Mouse (Mus musculus): ENCODE measurements at regions not wholly inside any gene's neighbourhood (a gene's known extent, or its start where the extent isn't known, plus 50 kb on each side); places are given as distances from the start of the nearest gene placed in this dataset.

DNA sequence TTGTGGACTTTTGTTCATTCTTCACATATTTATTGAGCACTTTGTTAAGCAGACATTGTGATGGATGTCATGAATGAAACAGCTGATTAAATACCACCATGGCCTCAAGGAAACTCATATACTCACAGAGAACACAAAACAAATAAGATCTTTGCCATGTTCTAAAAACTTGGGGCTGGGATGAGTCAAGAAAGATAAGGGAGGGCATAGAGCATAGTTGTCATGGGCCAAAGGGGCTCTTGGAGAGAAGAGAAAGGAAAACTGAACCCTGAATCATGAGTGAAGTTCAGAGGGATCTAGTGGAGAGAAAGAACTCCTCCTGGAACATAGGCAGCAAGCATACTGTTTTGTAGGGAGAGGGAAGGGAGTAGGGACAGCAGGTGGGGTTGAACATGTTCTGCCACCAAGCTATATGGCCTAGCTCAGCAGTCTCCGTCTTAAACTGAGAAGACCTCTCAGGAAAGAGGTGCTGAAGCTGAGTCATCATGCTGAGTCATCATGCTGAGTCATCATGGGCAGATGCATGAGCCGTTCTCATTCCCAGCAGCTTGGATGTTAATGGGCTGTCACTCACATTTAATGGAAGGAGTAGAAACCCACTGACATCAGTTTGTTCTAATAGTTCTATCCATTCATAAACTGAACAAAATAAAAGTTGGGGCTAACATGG is 69.6 kb downstream of the Cetn3 start:
- Histone ChIP-seq H3K4me2 (ENCODE audit: low read depth, low read length) (peak overlapping the region; percentile 26), H3K27me3 (ENCODE audit: control insufficient read depth, insufficient read depth, low read depth, low read length) (no peaks in the 10 kb centered on the region), H3K9me3 (replicated peaks; ENCODE audit: control insufficient read depth, low read length) (no peaks in the 10 kb centered on the region), H3K4me1 (ENCODE audit: control insufficient read depth, low read depth, low read length) (peaks cover 4% of the 10 kb centered on the region; the same call in 1 of the 2 replicates), H3K36me3 (ENCODE audit: control insufficient read depth, insufficient read depth) (no peaks in the 10 kb centered on the region), H3K27ac (ENCODE audit: low read length) (peak overlapping the region; percentile 85), H3K9ac (ENCODE audit: low read depth, low read length) (no peak overlapping the region), H3K4me3 (ENCODE audit: low read depth, low read length) (no peak overlapping the region)
- peak; percentile 99 for ATAC-seq (ENCODE audit: low read depth)
- 15% methylated on average over 2 of the region's 2 CpGs for WGBS (ENCODE audit: insufficient replicate concordance)

DNA sequence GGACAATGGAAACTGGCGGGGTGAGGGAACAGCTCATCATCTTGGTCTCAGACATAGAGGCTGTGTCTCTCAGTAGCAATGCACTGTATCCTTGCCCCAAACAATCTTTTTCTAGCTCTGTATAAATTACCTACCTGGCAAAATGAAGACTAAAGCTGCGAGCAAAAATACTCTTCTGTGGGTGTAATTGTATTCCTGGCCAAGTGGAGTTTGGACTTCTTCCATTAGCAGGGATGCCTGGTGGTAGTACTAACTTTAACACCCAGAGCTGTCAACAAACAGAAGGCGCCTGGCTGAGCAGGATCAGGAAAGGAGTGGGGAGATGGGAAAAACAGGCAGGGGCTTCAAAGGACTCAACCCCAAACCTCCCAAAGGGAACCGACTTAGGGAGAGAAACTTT is 73.2 kb downstream of the Cetn3 start:
- WGBS (ENCODE audit: insufficient replicate concordance) = 41% methylated on average over 4 of the region's 4 CpGs
- H3K4me1 ChIP-seq (ENCODE audit: control insufficient read depth, low read depth, low read length) = peaks cover 4% of the 10 kb centered on the region; the same call in 1 of the 2 replicates
- no peaks in the 10 kb centered on the region for H3K27me3 ChIP-seq (ENCODE audit: control insufficient read depth, insufficient read depth, low read depth, low read length)
- no peak overlapping the region for H3K9ac ChIP-seq (ENCODE audit: low read depth, low read length)
- no peak overlapping the region for H3K27ac ChIP-seq (ENCODE audit: low read length)
- H3K36me3 ChIP-seq (ENCODE audit: control insufficient read depth, insufficient read depth) = no peaks in the 10 kb centered on the region
- H3K4me3 ChIP-seq (ENCODE audit: low read depth, low read length) = no peak overlapping the region
- no peak overlapping the region for H3K4me2 ChIP-seq (ENCODE audit: low read depth, low read length)
- ATAC-seq (ENCODE audit: low read depth) = no peak
- H3K9me3 ChIP-seq (replicated peaks; ENCODE audit: control insufficient read depth, low read length) = no peaks in the 10 kb centered on the region

DNA sequence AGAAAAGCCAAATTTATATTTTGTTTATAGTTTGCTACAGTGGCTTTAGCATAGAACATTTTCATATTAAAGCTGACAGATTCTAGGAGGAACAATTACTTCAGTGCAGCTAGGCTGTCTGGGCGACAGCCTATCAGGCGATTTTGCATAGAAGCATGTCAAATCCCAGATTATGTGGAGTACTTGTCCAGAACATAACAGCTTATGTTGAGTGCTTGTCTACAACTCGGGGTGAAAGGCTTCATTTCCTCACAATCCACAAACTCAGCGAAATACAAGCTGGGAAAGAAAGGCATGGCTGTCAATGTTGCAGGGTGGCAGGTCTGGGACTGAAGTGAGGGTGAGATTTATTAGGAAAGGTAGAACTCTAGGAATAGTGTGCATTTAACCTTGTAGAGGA is 77.8 kb downstream of the Cetn3 start:
- Histone ChIP-seq H3K9ac (ENCODE audit: low read depth, low read length) (no peak overlapping the region), H3K4me2 (ENCODE audit: low read depth, low read length) (no peak overlapping the region), H3K9me3 (replicated peaks; ENCODE audit: control insufficient read depth, low read length) (no peaks in the 10 kb centered on the region), H3K4me3 (ENCODE audit: low read depth, low read length) (no peak overlapping the region), H3K36me3 (ENCODE audit: control insufficient read depth, insufficient read depth) (no peaks in the 10 kb centered on the region), H3K4me1 (ENCODE audit: control insufficient read depth, low read depth, low read length) (no peaks in the 10 kb centered on the region), H3K27me3 (ENCODE audit: control insufficient read depth, insufficient read depth, low read depth, low read length) (no peaks in the 10 kb centered on the region), H3K27ac (ENCODE audit: low read length) (no peak overlapping the region)
- WGBS (ENCODE audit: insufficient replicate concordance) = 60% methylated on average over 4 of the region's 4 CpGs
- no peak for ATAC-seq (ENCODE audit: low read depth)

DNA sequence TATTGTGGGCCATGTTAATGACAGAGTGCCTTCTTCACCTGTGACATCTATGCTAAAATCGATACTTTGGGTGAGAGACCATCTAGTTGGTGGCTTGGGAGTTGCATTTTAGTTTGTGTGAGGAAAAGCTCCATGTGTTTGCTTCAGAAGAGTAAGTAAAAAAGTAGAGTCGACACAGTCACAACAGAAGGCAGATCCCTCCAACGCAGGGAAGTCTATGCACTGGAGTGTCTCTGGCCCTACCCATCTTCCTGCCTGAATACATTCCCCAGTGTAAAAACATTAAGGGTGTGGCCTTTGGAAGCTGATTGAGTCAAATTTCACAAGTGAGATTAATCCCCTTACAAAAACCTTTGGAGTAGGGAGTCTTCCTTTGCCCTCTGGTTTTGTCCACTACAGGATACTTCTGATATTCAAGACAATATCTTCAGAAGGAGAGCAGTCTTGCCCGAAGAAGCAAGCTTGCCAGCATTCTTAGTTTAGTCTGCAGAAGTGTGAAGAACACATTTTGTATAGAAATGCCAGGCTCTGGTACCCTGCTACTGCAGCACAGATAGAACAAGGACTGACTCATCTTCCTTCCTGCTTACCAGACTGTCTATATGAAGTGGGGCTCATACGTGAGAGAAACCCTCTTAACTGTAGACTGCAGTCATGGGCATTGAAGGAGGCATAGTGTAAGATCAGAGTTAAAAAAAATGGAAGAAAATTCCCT is 79.2 kb downstream of the Cetn3 start:
- Histone ChIP-seq H3K4me3 (ENCODE audit: low read depth, low read length) (no peak overlapping the region), H3K36me3 (ENCODE audit: control insufficient read depth, insufficient read depth) (no peaks in the 10 kb centered on the region), H3K9ac (ENCODE audit: low read depth, low read length) (no peak overlapping the region), H3K27me3 (ENCODE audit: control insufficient read depth, insufficient read depth, low read depth, low read length) (no peaks in the 10 kb centered on the region), H3K27ac (ENCODE audit: low read length) (no peak overlapping the region), H3K4me2 (ENCODE audit: low read depth, low read length) (no peak overlapping the region), H3K4me1 (ENCODE audit: control insufficient read depth, low read depth, low read length) (no peaks in the 10 kb centered on the region), H3K9me3 (replicated peaks; ENCODE audit: control insufficient read depth, low read length) (no peaks in the 10 kb centered on the region)
- WGBS (ENCODE audit: insufficient replicate concordance) = 50% methylated on average over 5 of the region's 5 CpGs
- no peak for ATAC-seq (ENCODE audit: low read depth)

DNA sequence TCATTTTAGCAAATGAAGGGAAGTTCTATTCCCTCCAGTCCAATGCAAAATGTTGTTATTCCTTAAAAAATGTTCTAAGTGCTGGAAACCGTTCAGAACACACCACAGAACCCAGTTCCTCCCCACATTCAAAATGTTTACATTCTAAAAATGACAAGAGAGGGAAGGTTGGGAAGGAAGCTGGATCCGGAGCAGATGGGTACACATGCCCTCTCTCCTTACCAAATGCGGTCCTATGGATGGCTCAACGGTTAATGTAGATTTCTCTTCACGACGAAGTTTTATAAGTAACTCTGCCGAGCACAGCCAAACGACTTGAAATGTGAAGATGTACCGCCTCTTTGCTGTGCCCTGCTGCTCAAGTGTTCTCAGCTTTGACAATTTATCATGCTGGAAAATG is 88.3 kb downstream of the Cetn3 start:
- no peaks in the 10 kb centered on the region for H3K4me1 ChIP-seq (ENCODE audit: control insufficient read depth, low read depth, low read length)
- 59% methylated on average over 9 of the region's 9 CpGs for WGBS (ENCODE audit: insufficient replicate concordance)
- no peak overlapping the region for H3K9ac ChIP-seq (ENCODE audit: low read depth, low read length)
- no peak overlapping the region for H3K4me3 ChIP-seq (ENCODE audit: low read depth, low read length)
- no peaks in the 10 kb centered on the region for H3K27me3 ChIP-seq (ENCODE audit: control insufficient read depth, insufficient read depth, low read depth, low read length)
- no peak for ATAC-seq (ENCODE audit: low read depth)
- no peak overlapping the region for H3K4me2 ChIP-seq (ENCODE audit: low read depth, low read length)
- no peaks in the 10 kb centered on the region for H3K36me3 ChIP-seq (ENCODE audit: control insufficient read depth, insufficient read depth)
- no peak overlapping the region for H3K27ac ChIP-seq (ENCODE audit: low read length)
- H3K9me3 ChIP-seq (replicated peaks; ENCODE audit: control insufficient read depth, low read length) = no peaks in the 10 kb centered on the region

DNA sequence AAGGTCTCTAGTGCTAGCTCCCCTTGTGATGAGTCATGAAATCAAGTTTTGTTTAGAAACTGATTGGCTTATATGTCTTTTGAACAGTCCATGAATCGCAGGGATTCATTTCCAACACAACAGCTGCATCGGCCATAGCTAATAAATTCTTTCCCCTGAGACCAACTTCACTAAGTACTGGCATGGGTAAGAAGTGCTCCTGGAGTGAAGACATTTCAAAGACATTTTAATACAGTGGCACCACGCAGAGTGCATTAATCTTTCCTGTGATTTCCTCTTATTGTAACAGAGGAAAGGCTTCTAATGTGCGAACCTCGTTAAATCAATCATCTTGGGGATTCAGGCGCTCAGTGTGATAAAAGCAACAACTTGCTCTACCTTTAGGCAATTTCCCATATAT is 103.0 kb downstream of the Cetn3 start:
- H3K4me2 ChIP-seq (ENCODE audit: low read depth, low read length) = no peak overlapping the region
- ATAC-seq (ENCODE audit: low read depth) = no peak
- no peaks in the 10 kb centered on the region for H3K27me3 ChIP-seq (ENCODE audit: control insufficient read depth, insufficient read depth, low read depth, low read length)
- no peaks in the 10 kb centered on the region for H3K36me3 ChIP-seq (ENCODE audit: control insufficient read depth, insufficient read depth)
- WGBS (ENCODE audit: insufficient replicate concordance) = 66% methylated on average over 6 of the region's 6 CpGs
- H3K27ac ChIP-seq (ENCODE audit: low read length) = no peak overlapping the region
- H3K4me3 ChIP-seq (ENCODE audit: low read depth, low read length) = no peak overlapping the region
- H3K9ac ChIP-seq (ENCODE audit: low read depth, low read length) = no peak overlapping the region
- H3K4me1 ChIP-seq (ENCODE audit: control insufficient read depth, low read depth, low read length) = no peaks in the 10 kb centered on the region
- H3K9me3 ChIP-seq (replicated peaks; ENCODE audit: control insufficient read depth, low read length) = no peaks in the 10 kb centered on the region

DNA sequence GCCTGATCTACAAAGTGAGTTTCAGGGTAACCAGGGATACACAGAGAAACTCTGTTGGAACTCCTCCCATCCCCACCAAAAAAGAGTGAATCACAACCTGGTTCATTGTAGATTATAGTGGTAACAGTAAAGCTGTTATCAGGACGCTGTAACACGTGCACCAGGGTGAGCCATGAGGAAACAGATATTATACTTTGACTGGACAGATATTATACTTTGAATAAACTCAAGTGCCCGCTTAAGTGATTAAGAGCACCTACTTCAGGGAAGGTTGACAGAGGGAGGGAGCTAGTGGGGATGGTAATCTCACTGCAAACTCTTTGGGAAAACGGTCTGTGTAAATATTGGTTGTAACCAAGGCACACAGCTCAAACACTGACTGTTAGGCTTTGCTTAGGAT is 147.4 kb downstream of the Cetn3 start:
- Histone ChIP-seq H3K9ac (ENCODE audit: low read depth, low read length) (no peak overlapping the region), H3K4me2 (ENCODE audit: low read depth, low read length) (no peak overlapping the region), H3K4me3 (ENCODE audit: low read depth, low read length) (no peak overlapping the region), H3K9me3 (replicated peaks; ENCODE audit: control insufficient read depth, low read length) (no peaks in the 10 kb centered on the region), H3K27me3 (ENCODE audit: control insufficient read depth, insufficient read depth, low read depth, low read length) (no peaks in the 10 kb centered on the region), H3K36me3 (ENCODE audit: control insufficient read depth, insufficient read depth) (no peaks in the 10 kb centered on the region), H3K4me1 (ENCODE audit: control insufficient read depth, low read depth, low read length) (no peaks in the 10 kb centered on the region), H3K27ac (ENCODE audit: low read length) (no peak overlapping the region)
- ATAC-seq (ENCODE audit: low read depth) = no peak
- 41% methylated on average over 4 of the region's 4 CpGs for WGBS (ENCODE audit: insufficient replicate concordance)

DNA sequence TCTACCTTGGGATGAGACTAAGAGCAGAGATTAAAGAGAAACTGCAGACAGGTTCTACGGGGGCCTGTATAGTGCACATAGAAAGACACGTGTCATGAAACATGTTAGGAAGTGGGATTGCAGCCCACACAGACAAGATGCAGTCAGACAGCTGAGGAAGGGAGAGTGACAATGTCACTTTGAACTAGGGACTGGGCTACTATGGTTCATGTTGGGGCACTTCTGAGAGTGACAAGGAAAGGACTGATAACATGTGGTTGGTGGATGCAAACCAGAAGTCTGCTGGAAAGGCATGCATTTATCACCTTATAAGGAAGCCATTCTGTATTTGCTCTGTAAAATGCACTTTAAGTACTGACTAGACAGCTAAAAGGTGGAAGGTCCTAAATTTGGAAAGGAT is 148.3 kb downstream of the Cetn3 start:
- 61% methylated on average over 2 of the region's 2 CpGs for WGBS (ENCODE audit: insufficient replicate concordance)
- Histone ChIP-seq H3K4me3 (ENCODE audit: low read depth, low read length) (no peak overlapping the region), H3K9ac (ENCODE audit: low read depth, low read length) (no peak overlapping the region), H3K36me3 (ENCODE audit: control insufficient read depth, insufficient read depth) (no peaks in the 10 kb centered on the region), H3K9me3 (replicated peaks; ENCODE audit: control insufficient read depth, low read length) (no peaks in the 10 kb centered on the region), H3K27me3 (ENCODE audit: control insufficient read depth, insufficient read depth, low read depth, low read length) (no peaks in the 10 kb centered on the region), H3K4me2 (ENCODE audit: low read depth, low read length) (no peak overlapping the region), H3K27ac (ENCODE audit: low read length) (no peak overlapping the region), H3K4me1 (ENCODE audit: control insufficient read depth, low read depth, low read length) (no peaks in the 10 kb centered on the region)
- no peak for ATAC-seq (ENCODE audit: low read depth)

DNA sequence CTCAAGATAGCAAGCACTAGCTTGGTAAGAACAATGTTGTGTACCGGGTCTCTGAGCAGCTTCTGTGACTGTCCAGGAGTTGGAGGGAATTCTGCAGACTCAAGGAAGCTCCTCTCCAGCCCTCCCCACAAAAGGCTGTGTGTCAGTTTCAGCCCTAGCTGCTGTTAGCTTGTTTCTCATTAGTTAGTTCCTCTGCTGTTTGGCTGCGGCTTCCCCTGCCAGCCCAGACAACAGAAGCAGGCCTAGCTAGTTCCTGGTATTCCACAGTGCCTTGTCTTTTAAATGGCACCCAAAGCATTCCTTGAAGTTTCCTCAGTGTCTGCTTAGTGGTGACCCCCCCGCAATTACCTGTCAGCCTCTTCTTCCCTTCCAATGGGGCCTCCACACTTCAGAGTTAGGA is 154.2 kb downstream of the Cetn3 start:
- 45% methylated on average over 3 of the region's 3 CpGs for WGBS (ENCODE audit: insufficient replicate concordance)
- H3K9me3 ChIP-seq (replicated peaks; ENCODE audit: control insufficient read depth, low read length) = no peaks in the 10 kb centered on the region
- no peaks in the 10 kb centered on the region for H3K27me3 ChIP-seq (ENCODE audit: control insufficient read depth, insufficient read depth, low read depth, low read length)
- no peaks in the 10 kb centered on the region for H3K4me1 ChIP-seq (ENCODE audit: control insufficient read depth, low read depth, low read length)
- no peak overlapping the region for H3K4me3 ChIP-seq (ENCODE audit: low read depth, low read length)
- ATAC-seq (ENCODE audit: low read depth) = no peak
- no peak overlapping the region for H3K9ac ChIP-seq (ENCODE audit: low read depth, low read length)
- H3K27ac ChIP-seq (ENCODE audit: low read length) = no peak overlapping the region
- no peaks in the 10 kb centered on the region for H3K36me3 ChIP-seq (ENCODE audit: control insufficient read depth, insufficient read depth)
- no peak overlapping the region for H3K4me2 ChIP-seq (ENCODE audit: low read depth, low read length)

All from liver, embryonic 16.5 days (tissue).